Mouse (Mus musculus): ENCODE data around the gene Naa38. TPM values are rescaled to one million over a fixed set of nuclear protein-coding genes. Genes with fewer than 3 reads are reported as not detected.
"Not testable (repeated sequence)": the region's sequence is repeated elsewhere in the genome, so short reads cannot be mapped to it uniquely, and the experiment has no call there.

Naa38 gene
- polyA plus RNA-seq, 1 experiment from 2014 or later = 141 TPM

GRCm38 (mm10) chr11:69381356-69381755 lies 13.9 kb upstream of the Naa38 start:
- Histone ChIP-seq H3K36me3 (ENCODE audit: control insufficient read depth, insufficient read depth, low read length) (no peaks in the 10 kb centered on the region), H3K4me1 (ENCODE audit: control insufficient read depth, insufficient read depth, low read length) (no peaks in the 10 kb centered on the region), H3K4me2 (ENCODE audit: low read depth, severe bottlenecking) (no peak overlapping the region), H3K27ac (replicated peaks; ENCODE audit: low read depth, low read length) (no peak overlapping the region), H3K9ac (ENCODE audit: low read length) (no peak overlapping the region), H3K4me3 (ENCODE audit: low read depth, low read length) (no peak overlapping the region), H3K27me3 (ENCODE audit: control insufficient read depth, insufficient read depth, low read length) (no peaks in the 10 kb centered on the region), H3K9me3 (ENCODE audit: control insufficient read depth, low read length) (no peaks in the 10 kb centered on the region)
- 80% methylated on average over 6 of the region's 6 CpGs for WGBS
- DNase-seq (ENCODE audit: low spot score) (no peak), ATAC-seq (ENCODE audit: insufficient number of reproducible peaks, low FRiP score, low TSS enrichment, low read depth) (no peak)

DNA sequence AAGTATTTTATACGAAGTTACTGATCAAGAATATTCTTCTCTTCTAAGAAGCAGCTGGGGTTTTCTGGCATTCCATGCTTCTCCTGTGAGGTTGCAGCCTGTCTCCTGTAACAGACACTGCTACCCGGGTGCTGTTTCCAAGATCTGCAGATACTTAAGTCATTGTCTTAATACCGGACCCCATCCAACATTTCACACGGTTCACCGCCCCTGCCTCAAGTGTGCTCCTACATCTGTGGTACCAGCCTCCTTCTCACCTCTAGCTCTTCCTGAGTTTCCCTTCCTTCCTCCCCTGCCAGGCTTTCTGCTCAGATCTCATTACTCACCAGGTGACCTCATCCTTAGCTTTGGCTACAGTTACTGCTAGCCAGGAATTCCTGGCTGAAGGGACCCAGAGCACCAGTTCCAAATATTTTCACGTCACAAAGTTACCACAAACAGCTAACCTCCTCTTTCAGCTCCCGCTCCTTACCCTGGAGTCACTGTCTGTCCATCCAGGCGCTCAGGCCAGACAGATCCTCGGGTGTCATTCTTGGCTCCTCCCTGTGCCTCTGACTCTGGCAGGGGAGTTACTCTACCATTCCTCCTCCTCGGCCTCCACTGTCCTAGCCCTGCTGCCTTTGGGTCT lies 12.7 kb upstream of the Naa38 start:
- Histone ChIP-seq H3K4me3 (ENCODE audit: low read depth, low read length) (no peak overlapping the region), H3K4me2 (ENCODE audit: low read depth, severe bottlenecking) (no peak overlapping the region), H3K27ac (replicated peaks; ENCODE audit: low read depth, low read length) (no peak overlapping the region), H3K36me3 (ENCODE audit: control insufficient read depth, insufficient read depth, low read length) (no peaks in the 10 kb centered on the region), H3K27me3 (ENCODE audit: control insufficient read depth, insufficient read depth, low read length) (no peaks in the 10 kb centered on the region), H3K9ac (ENCODE audit: low read length) (no peak overlapping the region), H3K4me1 (ENCODE audit: control insufficient read depth, insufficient read depth, low read length) (no peaks in the 10 kb centered on the region), H3K9me3 (ENCODE audit: control insufficient read depth, low read length) (no peaks in the 10 kb centered on the region)
- ATAC-seq (ENCODE audit: insufficient number of reproducible peaks, low FRiP score, low TSS enrichment, low read depth) (no peak), DNase-seq (ENCODE audit: low spot score) (no peak)
- WGBS = 73% methylated on average over 10 of the region's 10 CpGs

DNA sequence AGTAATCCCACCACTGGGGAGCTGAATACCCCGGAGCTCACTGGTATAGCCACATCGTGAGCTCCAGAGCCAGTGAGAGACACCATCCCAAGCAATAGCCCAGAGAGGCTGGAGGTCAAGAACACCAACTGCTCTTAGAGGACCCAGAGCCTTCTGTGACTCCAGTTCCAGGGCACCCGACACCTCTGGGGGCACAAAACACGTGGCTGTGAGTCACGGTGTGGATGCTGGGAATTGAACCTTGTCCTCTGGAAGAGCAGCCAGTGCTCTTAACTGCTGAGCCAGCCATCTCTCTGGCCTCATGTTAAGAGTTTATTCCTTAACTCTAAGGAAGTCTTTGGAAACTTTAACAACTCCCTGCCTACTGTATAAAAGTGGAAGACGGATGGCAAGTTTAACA lies 10.3 kb upstream of the Naa38 start:
- no peak overlapping the region for H3K9ac ChIP-seq (ENCODE audit: low read length)
- H3K36me3 ChIP-seq (ENCODE audit: control insufficient read depth, insufficient read depth, low read length) = no peaks in the 10 kb centered on the region
- H3K27me3 ChIP-seq (ENCODE audit: control insufficient read depth, insufficient read depth, low read length) = no peaks in the 10 kb centered on the region
- H3K27ac ChIP-seq (replicated peaks; ENCODE audit: low read depth, low read length) = no peak overlapping the region
- WGBS = 80% methylated on average over 6 of the region's 6 CpGs
- no peak overlapping the region for H3K4me2 ChIP-seq (ENCODE audit: low read depth, severe bottlenecking)
- no peak overlapping the region for H3K4me3 ChIP-seq (ENCODE audit: low read depth, low read length)
- H3K9me3 ChIP-seq (ENCODE audit: control insufficient read depth, low read length) = no peaks in the 10 kb centered on the region
- H3K4me1 ChIP-seq (ENCODE audit: control insufficient read depth, insufficient read depth, low read length) = 0 out of 2 replicates have a peak, but pooled peaks cover 2% of the 10 kb centered on the region
- DNase-seq (ENCODE audit: low spot score) (no peak), ATAC-seq (ENCODE audit: insufficient number of reproducible peaks, low FRiP score, low TSS enrichment, low read depth) (no peak)

- DNase-seq (ENCODE audit: low spot score) (no peak), ATAC-seq (ENCODE audit: insufficient number of reproducible peaks, low FRiP score, low TSS enrichment, low read depth) (no peak)
- Histone ChIP-seq H3K4me1 (ENCODE audit: control insufficient read depth, insufficient read depth, low read length) (0 out of 2 replicates have a peak, but pooled peaks cover 3% of the 10 kb centered on the region), H3K36me3 (ENCODE audit: control insufficient read depth, insufficient read depth, low read length) (no peaks in the 10 kb centered on the region), H3K27ac (replicated peaks; ENCODE audit: low read depth, low read length) (no peak overlapping the region), H3K9me3 (ENCODE audit: control insufficient read depth, low read length) (no peaks in the 10 kb centered on the region), H3K27me3 (ENCODE audit: control insufficient read depth, insufficient read depth, low read length) (no peaks in the 10 kb centered on the region), H3K4me3 (ENCODE audit: low read depth, low read length) (no peak overlapping the region), H3K4me2 (ENCODE audit: low read depth, severe bottlenecking) (no peak overlapping the region), H3K9ac (ENCODE audit: low read length) (no peak overlapping the region)
- WGBS = 80% methylated on average over 7 of the region's 7 CpGs
These were observed 8.5 kb upstream of the Naa38 start for GRCm38 (mm10) chr11:69386758-69387157.

GRCm38 (mm10) chr11:69388680-69389079 lies 6.6 kb upstream of the Naa38 start:
- H3K9ac ChIP-seq (ENCODE audit: low read length) = no peak overlapping the region
- H3K9me3 ChIP-seq (ENCODE audit: control insufficient read depth, low read length) = no peaks in the 10 kb centered on the region
- H3K36me3 ChIP-seq (ENCODE audit: control insufficient read depth, insufficient read depth, low read length) = no peaks in the 10 kb centered on the region
- no peak overlapping the region for H3K27ac ChIP-seq (replicated peaks; ENCODE audit: low read depth, low read length)
- H3K27me3 ChIP-seq (ENCODE audit: control insufficient read depth, insufficient read depth, low read length) = no peaks in the 10 kb centered on the region
- H3K4me3 ChIP-seq (ENCODE audit: low read depth, low read length) = no peak overlapping the region
- 0 out of 2 replicates have a peak, but pooled peaks cover 3% of the 10 kb centered on the region for H3K4me1 ChIP-seq (ENCODE audit: control insufficient read depth, insufficient read depth, low read length)
- WGBS = 98% methylated on average over 4 of the region's 4 CpGs
- no peak overlapping the region for H3K4me2 ChIP-seq (ENCODE audit: low read depth, severe bottlenecking)
- DNase-seq (ENCODE audit: low spot score) = no peak
- no peak for ATAC-seq (ENCODE audit: insufficient number of reproducible peaks, low FRiP score, low TSS enrichment, low read depth)

- DNase-seq (ENCODE audit: low spot score) (no peak), ATAC-seq (ENCODE audit: insufficient number of reproducible peaks, low FRiP score, low TSS enrichment, low read depth) (no peak)
- Histone ChIP-seq H3K4me2 (ENCODE audit: low read depth, severe bottlenecking) (no peak overlapping the region), H3K27me3 (ENCODE audit: control insufficient read depth, insufficient read depth, low read length) (no peaks in the 10 kb centered on the region), H3K4me1 (ENCODE audit: control insufficient read depth, insufficient read depth, low read length) (0 out of 2 replicates have a peak, but pooled peaks cover 3% of the 10 kb centered on the region), H3K4me3 (ENCODE audit: low read depth, low read length) (no peak overlapping the region), H3K36me3 (ENCODE audit: control insufficient read depth, insufficient read depth, low read length) (no peaks in the 10 kb centered on the region), H3K9ac (ENCODE audit: low read length) (no peak overlapping the region; the same call in 1 of the 2 replicates), H3K27ac (replicated peaks; ENCODE audit: low read depth, low read length) (no peak overlapping the region), H3K9me3 (ENCODE audit: control insufficient read depth, low read length) (no peaks in the 10 kb centered on the region)
- 72% methylated on average over 14 of the region's 14 CpGs for WGBS
These were observed 5.5 kb upstream of the Naa38 start for GRCm38 (mm10) chr11:69389531-69390399.

DNA sequence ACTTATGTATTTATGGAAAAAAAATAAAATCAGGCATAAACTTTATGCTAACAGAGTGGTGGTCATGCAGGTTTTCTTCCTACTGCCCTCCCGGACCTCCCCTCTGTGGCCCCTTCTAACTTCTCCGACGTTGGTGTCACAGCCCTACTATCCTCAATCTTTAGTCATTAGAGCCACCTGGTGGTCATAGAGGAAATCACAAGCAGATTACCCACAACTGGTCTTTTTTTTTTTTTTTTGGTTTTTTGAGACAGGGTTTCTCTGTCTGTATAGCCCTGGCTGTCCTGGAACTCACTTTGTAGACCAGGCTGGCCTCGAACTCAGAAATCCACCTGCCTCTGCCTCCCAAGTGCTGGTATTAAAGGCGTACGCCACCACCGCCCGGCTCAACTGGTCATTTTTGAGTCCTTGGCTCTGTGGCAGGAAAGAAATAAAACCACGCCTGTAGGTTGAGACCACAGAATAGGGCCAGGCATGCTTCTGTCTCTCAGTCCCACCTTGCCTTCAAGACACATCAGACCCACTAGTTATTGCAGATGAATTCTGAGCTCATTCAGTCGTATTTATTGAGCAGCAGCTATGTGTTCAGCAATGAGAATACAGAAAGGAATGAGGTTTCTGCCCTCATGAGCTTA lies 4.8 kb upstream of the Naa38 start:
- no peak overlapping the region for H3K4me2 ChIP-seq (ENCODE audit: low read depth, severe bottlenecking)
- no peak overlapping the region for H3K9ac ChIP-seq (ENCODE audit: low read length)
- peak; percentile 81 for DNase-seq (ENCODE audit: low spot score)
- no peak overlapping the region for H3K27ac ChIP-seq (replicated peaks; ENCODE audit: low read depth, low read length)
- no peaks in the 10 kb centered on the region for H3K27me3 ChIP-seq (ENCODE audit: control insufficient read depth, insufficient read depth, low read length)
- no peak for ATAC-seq (ENCODE audit: insufficient number of reproducible peaks, low FRiP score, low TSS enrichment, low read depth)
- no peaks in the 10 kb centered on the region for H3K36me3 ChIP-seq (ENCODE audit: control insufficient read depth, insufficient read depth, low read length)
- no peak overlapping the region for H3K4me3 ChIP-seq (ENCODE audit: low read depth, low read length)
- no peaks in the 10 kb centered on the region for H3K9me3 ChIP-seq (ENCODE audit: control insufficient read depth, low read length)
- 0 out of 2 replicates have a peak, but pooled peaks cover 3% of the 10 kb centered on the region for H3K4me1 ChIP-seq (ENCODE audit: control insufficient read depth, insufficient read depth, low read length)
- WGBS = 51% methylated on average over 10 of the region's 10 CpGs

DNA sequence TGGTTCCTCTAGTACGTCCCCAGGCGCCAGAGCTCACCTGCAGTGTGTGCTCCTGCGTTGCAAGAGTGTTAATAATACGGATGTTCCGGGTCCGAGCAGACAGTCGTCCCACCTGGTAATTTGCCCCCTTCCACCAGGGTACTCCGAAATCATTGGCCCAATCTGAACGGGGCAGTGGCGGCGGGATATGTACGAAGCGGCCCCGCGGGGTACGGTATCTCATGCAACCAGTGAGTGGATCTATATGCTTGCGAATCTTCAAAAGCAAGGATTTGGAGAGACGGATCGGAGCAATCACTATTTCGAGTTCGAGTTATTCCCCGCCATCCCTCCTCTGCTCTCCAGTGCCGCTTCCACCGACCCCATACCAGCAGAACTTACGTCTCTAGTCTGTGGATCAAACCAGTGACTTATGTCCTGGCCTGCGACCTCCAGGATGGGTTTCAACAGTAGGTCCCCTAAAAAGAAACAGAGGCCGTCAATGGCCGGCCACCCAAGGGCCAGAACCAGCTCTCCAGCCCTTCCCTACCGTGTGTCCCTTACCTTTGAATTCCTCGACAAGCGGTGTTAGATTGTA lies 608 bp upstream of the Naa38 start:
- not testable (repeated sequence) for H3K27me3 ChIP-seq (ENCODE audit: control insufficient read depth, insufficient read depth, low read length); H3K9me3 ChIP-seq (ENCODE audit: control insufficient read depth, low read length); H3K27ac ChIP-seq (replicated peaks; ENCODE audit: low read depth, low read length); H3K36me3 ChIP-seq (ENCODE audit: control insufficient read depth, insufficient read depth, low read length)
- DNase-seq (ENCODE audit: low spot score) (peak; percentile 39), ATAC-seq (ENCODE audit: insufficient number of reproducible peaks, low FRiP score, low TSS enrichment, low read depth) (0 out of 2 replicates have a peak, but pooled peaks have one; percentile 2)
- 2% methylated on average over 31 of the region's 31 CpGs for WGBS
- Histone ChIP-seq H3K9ac (ENCODE audit: low read length) (peak overlapping the region; percentile 90), H3K4me2 (ENCODE audit: low read depth, severe bottlenecking) (peak overlapping the region; percentile 80), H3K4me1 (ENCODE audit: control insufficient read depth, insufficient read depth, low read length) (peaks cover 31% of the 10 kb centered on the region), H3K4me3 (ENCODE audit: low read depth, low read length) (peak overlapping the region; percentile 62)

Data from limb, embryonic 11.5 days (tissue).